Mouse (Mus musculus) myocyte (in vitro differentiated cells): Measurements from ENCODE around the gene Prrx2. TPM values are rescaled to one million over a fixed set of nuclear protein-coding genes. Genes with fewer than 3 reads are reported as not detected.
A peak's percentile ranks its signal among the peaks of the same experiment; 100 is the strongest.

Experiments
- H3K27me3 ChIP-seq: one replicate; pipeline ENCODE4 v1.6.1; 2011; ENCODE audit not compliant: control insufficient read depth, insufficient read depth, insufficient read length
- H3K36me3 ChIP-seq: one replicate; pipeline ENCODE4 v1.6.1; 2011; ENCODE audit not compliant: control insufficient read depth, insufficient read depth
- H3K4me2 ChIP-seq: one replicate; pipeline ENCODE4 v1.6.1; 2011; ENCODE audit warnings: low read depth, control low read depth
- H3K4me3 ChIP-seq: one replicate; pipeline ENCODE4 v1.5.1; 2011; ENCODE audit warnings: mild to moderate bottlenecking, control low read depth, moderate library complexity
- H3K79me2 ChIP-seq: one replicate; pipeline ENCODE4 v1.6.1; 2011; ENCODE audit not compliant: control insufficient read depth, insufficient read depth
- H3ac ChIP-seq: one replicate; pipeline ENCODE4 v1.6.1; 2011; ENCODE audit not compliant: control insufficient read depth, insufficient read length
- CEBPB ChIP-seq: IDR thresholded peaks from 2 replicates; pipeline ENCODE4 v1.6.1; 2011; ENCODE audit warnings: mild to moderate bottlenecking, moderate library complexity; ENCODE audit not compliant: poor library complexity, insufficient read depth, severe bottlenecking
- E2F4 ChIP-seq: IDR thresholded peaks from one replicate; pipeline ENCODE4 v1.6.1; 2011; ENCODE audit warnings: mild to moderate bottlenecking, control low read depth, moderate library complexity; ENCODE audit not compliant: insufficient read depth
- MAX ChIP-seq: IDR thresholded peaks from one replicate; pipeline ENCODE4 v1.6.1; 2011; ENCODE audit warnings: low read depth, mild to moderate bottlenecking, control low read depth
- MYOD1 ChIP-seq, 3 experiments: IDR thresholded peaks; one replicate each; pipeline ENCODE4 v1.6.1; 2011; ENCODE audit warnings: control low read depth in 2 of 3, low read depth in 2 of 3, mild to moderate bottlenecking in 2 of 3, moderate library complexity in 1 of 3; ENCODE audit not compliant: insufficient read length in 2 of 3, control insufficient read depth in 1 of 3
- MYOG ChIP-seq, 3 experiments: IDR thresholded peaks; one replicate each; pipeline ENCODE4 v1.6.1; 2011; ENCODE audit warnings: control low read depth in 2 of 3, low read depth in 2 of 3, mild to moderate bottlenecking in 2 of 3; ENCODE audit not compliant: insufficient read length in 2 of 3, control insufficient read depth in 1 of 3, insufficient read depth in 1 of 3
- POLR2A ChIP-seq: IDR thresholded peaks from one replicate; pipeline ENCODE4 v1.6.1; 2011; ENCODE audit warnings: low read depth, mild to moderate bottlenecking, control low read depth, moderate library complexity; ENCODE audit not compliant: insufficient read length
- POLR2AphosphoS2 ChIP-seq: IDR thresholded peaks from one replicate; pipeline ENCODE4 v1.6.1; 2011; ENCODE audit warnings: low read depth, control low read depth; ENCODE audit not compliant: insufficient read length
- REST ChIP-seq: IDR thresholded peaks from one replicate; pipeline ENCODE4 v1.6.1; 2011; ENCODE audit warnings: mild to moderate bottlenecking, control low read depth, moderate library complexity; ENCODE audit not compliant: insufficient read depth, insufficient read length
- SRF ChIP-seq: IDR thresholded peaks from one replicate; pipeline ENCODE4 v1.6.1; 2011; ENCODE audit warnings: low read depth; ENCODE audit not compliant: control insufficient read depth, insufficient read length
- TCF12 ChIP-seq: IDR thresholded peaks from one replicate; pipeline ENCODE4 v1.6.1; 2011; ENCODE audit warnings: mild to moderate bottlenecking, control low read depth; ENCODE audit not compliant: poor library complexity, insufficient read depth, severe bottlenecking
- TCF3 ChIP-seq: IDR thresholded peaks from one replicate; pipeline ENCODE4 v1.6.1; 2011; ENCODE audit warnings: low read depth, control low read depth; ENCODE audit not compliant: insufficient read length
- USF1 ChIP-seq: IDR thresholded peaks from one replicate; pipeline ENCODE4 v1.6.1; 2011; ENCODE audit warnings: low read depth, mild to moderate bottlenecking, control low read depth, moderate library complexity
- polyA plus RNA-seq: library from polyadenylated mRNA; unstranded; fragments of >200 nt; fragmentation: generic; extraction: Trizol; gene quantifications from one replicate; pipeline ENCODE4 v1.2.1, GENCODE M21; 2012; ENCODE audit warnings: missing spikeins

The Prrx2 gene
- polyA plus RNA-seq, 1 experiment = 21.8 TPM

GRCm38 (mm10) chr2:30881215-30881614, 46.4 kb downstream of the Prrx2 start:
- TF ChIP-seq TCF12 = no peak
- no peak for TF ChIP-seq CEBPB
- TF ChIP-seq SRF = no peak
- TF ChIP-seq MYOD1 (IDR thresholded peaks at IDR 0.05; ENCODE audit: control insufficient read depth in 1 of 3, insufficient read length in 2 of 3, low read depth in 2 of 3) = no peak
- Histone ChIP-seq H3K4me2 (no peak overlapping the region), H3K79me2 (no peaks in the 10 kb centered on the region), H3K4me3 (no peak overlapping the region), H3K27me3 (no peaks in the 10 kb centered on the region), H3K36me3 (no peaks in the 10 kb centered on the region), H3ac (no peak overlapping the region)

GRCm38 (mm10) chr2:30884852-30885373, 50.1 kb downstream of the Prrx2 start:
- Histone ChIP-seq H3K4me2 (peak overlapping the region; percentile 64), H3K4me3 (no peak overlapping the region), H3K36me3 (no peaks in the 10 kb centered on the region), H3K27me3 (no peaks in the 10 kb centered on the region), H3ac (no peak overlapping the region), H3K79me2 (no peaks in the 10 kb centered on the region)
- TF ChIP-seq MAX (no peak), TCF3 (no peak), TCF12 (no peak), MYOG (IDR thresholded peaks at IDR 0.05; ENCODE audit: control insufficient read depth in 1 of 3, insufficient read depth in 1 of 3, insufficient read length in 2 of 3, low read depth in 2 of 3) (no peak)

- no peak overlapping the region for H3ac ChIP-seq
- no peaks in the 10 kb centered on the region for H3K27me3 ChIP-seq
- H3K4me2 ChIP-seq = peak overlapping the region; percentile 64
- H3K4me3 ChIP-seq = no peak overlapping the region
- no peaks in the 10 kb centered on the region for H3K36me3 ChIP-seq
- H3K79me2 ChIP-seq = no peaks in the 10 kb centered on the region
- no peak for TF ChIP-seq CEBPB
- TF ChIP-seq MYOD1 (IDR thresholded peaks at IDR 0.05; ENCODE audit: control insufficient read depth in 1 of 3, insufficient read length in 2 of 3, low read depth in 2 of 3) = peak in 1 of 3 experiments; percentile 38
Measured at GRCm38 (mm10) chr2:30885453-30886163, 50.8 kb downstream of the Prrx2 start.

GRCm38 (mm10) chr2:30891002-30891401, 56.2 kb downstream of the Prrx2 start:
- Histone ChIP-seq H3ac (no peak overlapping the region), H3K27me3 (no peaks in the 10 kb centered on the region), H3K4me3 (no peak overlapping the region), H3K79me2 (no peaks in the 10 kb centered on the region), H3K4me2 (no peak overlapping the region), H3K36me3 (no peaks in the 10 kb centered on the region)
- TF ChIP-seq MYOD1 (IDR thresholded peaks at IDR 0.05; ENCODE audit: control insufficient read depth in 1 of 3, insufficient read length in 2 of 3, low read depth in 2 of 3) = peak in 1 of 3 experiments; percentile 26
- no peak for TF ChIP-seq E2F4
- TF ChIP-seq TCF12 = no peak
- TF ChIP-seq POLR2AphosphoS2 = no peak
- TF ChIP-seq POLR2A = no peak
- TF ChIP-seq USF1 = no peak
- peak in 1 of 3 experiments; percentile 29 for TF ChIP-seq MYOG (IDR thresholded peaks at IDR 0.05; ENCODE audit: control insufficient read depth in 1 of 3, insufficient read depth in 1 of 3, insufficient read length in 2 of 3, low read depth in 2 of 3)
- TF ChIP-seq REST = no peak
- no peak for TF ChIP-seq CEBPB
- TF ChIP-seq SRF = no peak
- TF ChIP-seq MAX = no peak
- no peak for TF ChIP-seq TCF3

GRCm38 (mm10) chr2:30893399-30893798, 58.6 kb downstream of the Prrx2 start:
- Histone ChIP-seq H3K36me3 (no peaks in the 10 kb centered on the region), H3K4me3 (no peak overlapping the region), H3K27me3 (no peaks in the 10 kb centered on the region), H3K79me2 (no peaks in the 10 kb centered on the region), H3K4me2 (no peak overlapping the region), H3ac (no peak overlapping the region)
- TF ChIP-seq TCF3 (no peak), REST (no peak), USF1 (no peak), MAX (no peak), CEBPB (no peak), MYOD1 (IDR thresholded peaks at IDR 0.05; ENCODE audit: control insufficient read depth in 1 of 3, insufficient read length in 2 of 3, low read depth in 2 of 3) (no peak), POLR2A (no peak), MYOG (IDR thresholded peaks at IDR 0.05; ENCODE audit: control insufficient read depth in 1 of 3, insufficient read depth in 1 of 3, insufficient read length in 2 of 3, low read depth in 2 of 3) (no peak), E2F4 (no peak), POLR2AphosphoS2 (no peak), TCF12 (no peak), SRF (no peak)
